Mouse (Mus musculus) WW6 (cell line): ENCODE measurements around the gene Chpf2.

Source experiments
- DNase-seq: peaks from one replicate; pipeline ENCODE4 v3.0.0-alpha.2; 2013; ENCODE audit warnings: low read depth, low spot score

The Chpf2 gene

DNA sequence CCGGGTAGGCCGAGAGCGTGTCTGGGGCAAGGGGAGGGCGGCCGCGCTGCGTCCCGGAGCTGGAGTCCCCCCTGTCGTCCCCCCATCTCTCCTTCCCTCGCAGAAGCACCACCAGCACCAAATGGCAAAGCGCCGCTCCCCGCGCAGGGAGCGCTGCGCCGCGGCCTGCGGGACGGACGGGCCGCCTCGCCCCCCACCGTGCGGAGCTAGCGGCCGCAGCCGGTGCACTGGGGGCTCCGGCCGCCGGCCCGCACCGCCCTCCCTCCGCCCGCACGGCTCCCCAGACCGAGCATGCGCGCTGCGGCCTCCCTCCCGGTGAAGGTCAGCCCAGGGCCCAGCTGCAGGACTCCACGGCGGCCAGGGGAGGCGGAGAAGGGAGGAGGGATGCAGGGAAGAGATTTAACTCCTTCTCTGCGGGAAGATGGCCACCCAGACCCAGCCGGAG, 18.1 kb downstream of the Chpf2 start:
- no peak for DNase-seq

DNA sequence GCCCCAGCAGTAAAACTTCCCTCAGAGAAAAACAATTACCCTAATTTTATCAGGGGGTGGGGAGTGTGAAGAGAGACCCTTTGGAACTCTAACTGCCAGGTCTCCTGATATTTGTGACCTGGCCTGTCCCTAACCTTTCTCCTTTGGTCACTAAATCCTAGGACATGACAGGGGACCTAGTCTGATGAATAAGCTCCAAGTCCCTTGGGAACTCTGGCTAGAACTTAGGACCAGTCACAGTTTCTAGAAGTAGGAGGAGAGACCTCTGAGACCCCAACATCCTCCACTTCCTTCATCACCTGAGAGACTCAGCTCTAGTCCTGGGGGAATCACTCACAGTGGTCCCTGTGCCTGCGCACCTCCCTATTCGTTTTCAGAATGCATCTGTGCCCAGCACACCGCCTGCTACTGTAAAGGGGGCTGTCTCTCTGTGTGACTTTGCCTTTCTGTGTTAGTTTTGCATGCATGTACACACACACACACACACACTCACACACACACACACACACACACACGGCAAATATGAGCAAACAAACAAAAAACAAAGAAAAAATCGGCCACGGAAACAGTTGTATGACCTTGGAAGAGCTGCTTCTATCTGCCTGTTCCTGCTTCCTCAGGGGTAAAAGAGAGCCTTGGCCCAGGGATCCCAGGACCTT, 18.9 kb downstream of the Chpf2 start:
- no peak for DNase-seq

DNA sequence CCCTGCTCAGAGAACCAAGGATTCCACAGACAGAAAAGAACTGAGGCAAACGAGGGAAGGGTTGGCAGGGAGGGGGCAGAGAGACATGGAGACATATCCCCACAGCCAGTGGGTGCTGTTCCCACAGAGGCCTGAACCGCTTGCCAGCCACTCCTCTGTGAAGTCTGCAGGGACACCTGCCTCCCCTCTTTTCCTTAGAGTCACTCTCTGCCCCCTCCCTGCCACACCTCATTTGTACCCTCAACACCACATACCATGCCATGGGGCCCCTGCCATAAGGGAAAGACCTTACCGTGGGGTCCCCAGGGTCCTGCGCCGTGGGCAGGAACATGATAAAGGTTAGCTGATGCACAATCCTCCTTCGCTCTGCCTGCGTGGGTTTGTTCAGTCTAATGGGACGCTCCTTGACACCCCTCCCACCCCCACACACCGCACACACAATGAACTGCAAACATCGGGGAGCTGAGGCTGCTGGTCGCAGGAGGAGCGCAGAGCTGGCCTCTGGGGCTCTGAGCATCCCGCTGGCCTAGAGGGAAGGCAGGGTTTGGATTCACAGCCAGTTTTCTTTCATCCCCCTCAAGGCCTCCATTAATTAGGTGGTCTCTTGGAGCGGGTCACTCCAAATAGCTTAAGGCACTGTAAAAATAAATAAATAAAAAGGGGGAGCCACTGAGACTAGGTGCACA, 19.6 kb downstream of the Chpf2 start:
- DNase-seq: no peak

DNA sequence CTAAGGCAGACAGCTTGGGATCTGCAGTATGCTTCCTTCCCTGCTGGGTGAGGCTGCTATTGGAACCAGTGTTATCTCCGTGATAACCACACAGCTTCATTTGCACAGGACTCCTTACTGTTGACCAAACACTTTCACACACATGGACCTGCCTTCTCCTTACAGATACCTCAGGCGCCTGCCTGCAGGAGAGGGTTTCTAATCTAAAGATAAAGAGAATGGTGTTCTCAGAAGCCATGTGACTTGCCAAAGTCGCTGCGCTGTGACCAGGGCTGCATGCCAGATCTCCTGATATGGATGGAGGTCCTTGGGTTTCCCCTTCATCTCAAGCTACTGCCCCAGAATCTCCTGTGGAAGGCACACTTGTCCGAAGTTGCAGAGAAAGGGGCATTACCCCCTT, 22.8 kb downstream of the Chpf2 start:
- no peak for DNase-seq

DNA sequence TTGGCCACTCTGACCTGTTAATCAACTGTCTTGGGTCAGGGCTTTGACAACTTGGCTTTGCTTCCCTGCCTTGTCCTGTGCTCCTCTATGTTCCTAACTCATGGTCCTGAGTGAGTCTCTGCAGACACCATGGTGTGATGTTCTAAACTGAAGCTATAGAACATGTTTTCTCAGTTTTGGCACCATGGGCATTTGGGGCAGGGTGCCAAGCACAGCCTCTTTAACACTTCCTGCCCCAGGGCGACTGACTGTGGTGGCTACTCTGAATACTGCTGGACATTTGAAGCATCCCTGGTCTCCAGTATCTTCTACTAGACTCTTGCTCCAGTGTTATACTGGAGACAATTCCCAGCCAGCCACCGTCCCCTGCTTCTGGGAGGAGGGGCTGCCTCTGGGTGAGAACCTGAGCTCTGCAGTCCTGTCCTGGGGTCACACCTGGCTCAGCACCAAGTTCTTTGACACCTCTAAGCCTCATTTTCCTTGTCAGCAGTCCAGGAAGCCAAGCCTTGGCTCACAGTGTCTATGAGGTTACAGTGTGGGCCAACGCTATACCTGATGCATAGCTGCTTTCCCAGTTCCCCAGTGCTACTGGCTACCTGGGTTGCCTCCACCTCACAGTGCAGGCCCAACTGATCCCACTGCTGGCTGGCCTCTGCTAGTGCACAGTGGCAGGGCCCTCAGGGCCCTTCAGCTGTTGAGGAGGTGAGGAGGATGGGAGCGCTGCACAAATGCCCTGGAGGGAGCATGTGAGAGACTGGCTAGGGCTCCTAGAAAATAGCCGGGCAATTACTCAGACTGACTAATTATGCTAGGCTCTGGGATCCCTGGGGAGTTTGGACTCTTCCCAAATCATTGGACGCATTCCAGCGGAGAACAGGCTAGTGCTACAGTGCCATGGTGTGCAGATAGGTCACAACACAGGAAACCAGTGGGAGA, 25.1 kb downstream of the Chpf2 start:
- no peak for DNase-seq

DNA sequence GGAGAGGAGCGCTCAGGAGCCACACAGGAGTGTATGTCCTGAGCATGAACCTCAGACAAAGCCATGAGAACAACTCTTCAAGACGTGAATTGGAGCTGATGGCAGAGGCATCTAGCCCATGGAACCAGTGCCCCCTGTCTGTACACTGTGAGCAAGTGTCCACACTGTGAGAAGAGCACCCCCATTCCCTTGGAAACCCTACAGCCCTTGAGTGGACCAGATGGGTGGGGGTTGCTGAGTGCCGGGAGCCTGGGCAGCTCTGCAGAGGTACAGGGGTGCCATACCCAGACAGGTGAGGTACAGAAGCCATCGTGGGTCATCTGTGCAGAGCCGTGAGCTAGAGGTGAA, 25.7 kb downstream of the Chpf2 start:
- DNase-seq: no peak

DNA sequence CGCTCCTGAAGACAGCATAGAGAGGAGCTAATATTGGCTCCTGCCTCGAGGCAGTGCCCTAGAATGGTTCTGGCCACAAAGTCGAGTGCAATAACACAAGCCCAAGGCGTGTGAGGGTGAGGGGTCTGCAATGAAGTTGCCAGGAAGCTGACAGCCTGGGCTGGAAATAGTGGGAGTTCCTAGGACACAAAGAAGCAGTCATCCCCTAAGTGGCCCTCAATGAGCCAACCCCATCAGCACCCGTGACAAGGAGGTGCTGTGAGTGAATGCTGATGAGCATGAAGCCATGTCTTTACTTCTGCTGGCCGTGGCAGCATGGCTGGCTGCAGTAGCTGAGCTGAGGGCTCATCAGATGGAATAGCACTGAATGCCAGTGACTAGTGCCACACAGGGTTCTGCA, 28.6 kb downstream of the Chpf2 start:
- no peak for DNase-seq

DNA sequence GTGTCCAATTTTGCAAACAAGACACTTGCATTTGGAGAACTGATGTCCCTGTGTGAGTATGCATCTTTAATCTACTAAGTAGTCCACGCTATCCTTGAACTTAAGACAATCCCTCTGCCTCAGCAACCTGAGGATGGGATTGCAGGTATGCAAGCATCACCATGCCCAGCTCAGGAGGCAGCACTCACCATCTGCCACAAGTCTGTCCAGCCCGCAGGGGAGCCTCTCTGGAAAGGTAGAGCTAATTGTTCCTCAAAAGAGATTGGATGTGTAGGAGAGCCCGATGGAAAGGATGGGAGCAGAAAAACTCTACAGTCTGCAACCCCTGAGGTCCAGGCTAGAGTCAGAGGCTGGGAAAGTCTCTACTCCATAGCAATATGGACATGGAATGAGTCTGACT, 32.4 kb downstream of the Chpf2 start:
- no peak for DNase-seq

DNA sequence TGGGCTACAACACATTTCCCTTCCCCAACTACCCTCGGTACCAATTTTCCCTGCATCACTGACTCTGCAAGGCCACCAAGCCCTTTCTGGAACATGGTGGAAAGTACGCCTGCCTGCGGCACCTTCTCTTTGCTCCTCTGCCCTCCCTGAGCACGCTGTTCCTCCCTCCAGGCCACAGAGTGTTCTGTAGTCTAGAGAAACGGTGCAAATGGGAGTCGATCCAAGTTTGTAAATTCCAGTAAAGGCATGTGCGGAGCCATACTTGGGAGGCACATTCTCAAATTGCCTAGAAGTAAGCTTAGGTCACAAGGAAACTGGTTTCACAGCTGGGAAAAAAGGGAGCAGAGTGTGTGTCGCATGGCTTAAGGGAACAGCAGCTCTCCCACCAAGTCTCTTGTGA, 33.6 kb downstream of the Chpf2 start:
- no peak for DNase-seq

DNA sequence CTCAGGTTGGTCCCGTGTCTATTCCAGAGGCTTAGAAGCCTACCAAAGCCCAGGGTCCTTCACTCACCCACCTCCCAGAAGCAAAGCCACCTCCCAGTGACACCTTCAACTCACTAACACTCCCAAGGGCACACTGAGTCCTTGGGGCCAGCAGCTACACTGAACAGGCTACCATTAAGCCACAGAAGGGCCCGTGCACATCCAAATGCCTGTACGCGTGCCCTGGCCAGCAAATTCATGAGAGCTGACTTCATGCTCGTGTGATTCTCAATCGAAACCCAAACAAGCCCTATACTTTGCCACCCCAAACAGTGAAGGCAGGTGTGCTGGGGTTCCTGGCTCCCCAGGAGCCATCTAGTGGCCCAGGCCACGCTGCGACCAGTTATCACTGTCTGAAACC, 34.1 kb downstream of the Chpf2 start:
- DNase-seq: no peak

DNA sequence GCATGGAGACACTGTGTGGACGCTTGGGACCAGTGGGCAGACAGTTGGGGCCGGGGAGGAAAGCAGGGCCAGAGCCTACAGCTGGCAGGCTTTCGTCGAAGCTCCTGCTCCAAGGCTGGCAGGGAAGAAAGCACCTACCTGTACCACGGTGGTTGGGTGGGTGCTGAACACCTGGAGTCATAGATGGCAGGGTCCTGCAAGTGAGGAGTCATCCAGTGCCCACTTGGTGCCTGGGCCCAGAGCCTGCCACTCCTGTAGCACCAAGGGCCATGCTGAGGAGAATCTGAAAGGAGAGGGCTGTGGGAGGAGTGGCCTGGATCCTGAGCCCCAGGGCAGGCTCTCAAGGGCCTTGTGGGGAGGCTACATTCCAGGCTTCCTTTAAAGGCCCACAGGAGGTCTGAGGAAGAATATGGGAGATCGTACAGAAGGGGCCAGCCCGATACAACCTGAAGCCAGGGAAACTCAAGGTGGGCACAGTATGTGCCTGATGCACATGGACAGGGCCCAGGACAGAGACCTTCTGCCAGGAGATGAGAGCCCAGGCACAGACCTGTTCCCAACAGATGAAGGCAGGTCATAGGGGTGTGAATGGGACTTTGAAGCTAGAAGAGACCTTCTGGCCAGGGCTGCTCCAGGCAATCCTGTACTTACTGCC, 36.0 kb downstream of the Chpf2 start:
- no peak for DNase-seq

DNA sequence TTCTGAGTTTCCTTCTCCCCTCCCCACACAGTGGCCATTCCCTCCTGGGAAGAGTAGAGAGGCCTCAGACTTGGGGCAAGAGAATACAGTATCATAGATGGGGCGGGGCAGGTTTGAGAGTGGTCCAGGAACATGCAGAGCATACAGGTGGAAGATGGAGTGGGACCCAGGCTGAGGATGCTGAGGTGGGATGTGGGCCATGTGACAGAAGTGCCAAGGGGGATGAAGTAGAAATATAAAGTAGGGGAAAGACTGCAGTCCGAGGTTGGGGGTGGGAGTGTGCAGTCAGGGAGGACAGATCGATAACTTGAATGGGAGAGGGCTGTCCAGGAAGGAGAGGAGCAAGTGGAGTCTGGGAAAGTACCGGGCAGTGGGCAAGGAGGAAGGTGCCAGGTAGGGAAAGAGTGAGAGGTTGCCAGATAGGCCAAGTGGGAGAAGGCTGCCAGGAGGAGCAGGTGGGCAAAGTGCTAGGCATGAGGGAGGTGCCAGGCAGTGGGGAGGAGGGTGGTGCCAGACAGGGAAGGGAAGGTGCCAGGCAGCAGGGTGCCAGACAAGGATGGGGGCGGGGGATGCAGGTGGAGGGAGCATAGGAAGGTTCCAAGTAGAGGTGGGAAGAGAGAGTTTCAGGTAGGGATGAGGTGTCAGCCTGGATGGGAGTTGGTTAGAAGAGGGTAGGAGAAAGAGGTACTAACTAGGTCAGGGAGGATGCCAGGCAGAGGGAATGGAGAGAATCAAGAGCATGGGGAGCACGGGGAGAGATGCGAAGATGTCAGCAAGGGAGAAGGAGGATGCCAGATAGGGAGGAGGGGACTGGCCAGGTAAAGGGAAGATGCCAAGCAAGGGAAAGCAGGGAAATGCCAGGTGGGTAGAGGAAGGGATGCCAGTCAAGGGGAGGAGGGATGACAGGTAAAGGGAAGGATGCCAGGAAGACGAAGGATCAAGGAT, 36.8 kb downstream of the Chpf2 start:
- DNase-seq: no peak

DNA sequence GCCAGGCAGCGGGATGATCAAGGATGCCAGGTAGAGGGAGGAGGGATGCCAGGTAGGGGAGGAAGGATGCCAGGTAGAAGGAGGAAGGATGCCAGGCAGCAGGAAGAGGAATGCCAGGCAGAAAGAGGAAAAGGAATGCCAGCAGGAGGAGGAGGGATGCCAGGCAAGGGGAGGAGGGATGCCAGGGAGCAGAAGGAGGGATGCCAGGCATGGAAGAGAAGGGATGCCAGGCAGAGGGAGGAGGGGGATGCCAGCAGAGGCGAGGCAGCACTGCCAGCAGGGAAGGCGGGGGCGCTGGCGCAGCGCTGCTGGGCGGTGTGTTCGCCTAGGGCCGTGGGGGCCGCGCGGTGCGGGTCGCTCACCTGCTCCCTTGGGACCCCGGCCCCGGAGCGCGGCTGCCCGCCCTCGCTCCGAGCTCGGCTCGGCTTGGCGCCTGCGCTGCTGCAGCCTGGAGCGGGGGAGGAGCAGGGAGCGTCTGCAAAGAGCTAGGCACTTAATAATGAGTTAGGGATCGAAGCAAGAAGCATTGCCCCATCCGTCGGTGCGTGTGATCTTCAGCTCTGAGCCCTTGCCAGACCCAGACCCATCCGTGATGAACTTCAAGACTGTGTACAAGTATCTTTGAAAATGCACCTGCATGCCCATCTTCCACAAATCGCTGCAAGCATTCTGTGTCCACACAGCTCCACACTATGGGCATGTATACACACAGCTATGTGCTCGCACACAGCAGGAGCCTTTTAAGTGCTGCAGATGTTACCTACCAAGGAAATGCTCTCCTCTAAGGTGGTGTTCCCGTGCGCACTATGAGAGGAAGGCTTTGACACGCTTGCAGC, 37.7 kb downstream of the Chpf2 start, which contains the start of gene Smarcd3:
Smarcd3 (minus strand) TSS at position 426 of the 836 bp plus-strand sequence.
- no peak for DNase-seq

DNA sequence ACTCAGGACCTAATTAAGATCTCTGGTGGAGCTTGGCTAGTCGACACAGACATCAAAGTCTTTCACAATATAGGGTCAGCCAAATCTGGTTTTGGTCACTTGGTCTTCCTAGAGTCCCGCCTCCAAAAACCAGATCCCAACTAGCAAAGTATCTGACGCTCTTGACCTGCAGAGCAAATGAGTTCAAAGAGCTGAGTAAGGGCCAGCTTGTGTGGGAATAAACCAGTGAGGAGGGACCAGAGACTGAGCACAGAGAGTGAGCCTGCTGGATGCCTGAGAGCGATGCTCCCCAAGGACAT, 38.2 kb downstream of the Chpf2 start:
- DNase-seq: no peak

DNA sequence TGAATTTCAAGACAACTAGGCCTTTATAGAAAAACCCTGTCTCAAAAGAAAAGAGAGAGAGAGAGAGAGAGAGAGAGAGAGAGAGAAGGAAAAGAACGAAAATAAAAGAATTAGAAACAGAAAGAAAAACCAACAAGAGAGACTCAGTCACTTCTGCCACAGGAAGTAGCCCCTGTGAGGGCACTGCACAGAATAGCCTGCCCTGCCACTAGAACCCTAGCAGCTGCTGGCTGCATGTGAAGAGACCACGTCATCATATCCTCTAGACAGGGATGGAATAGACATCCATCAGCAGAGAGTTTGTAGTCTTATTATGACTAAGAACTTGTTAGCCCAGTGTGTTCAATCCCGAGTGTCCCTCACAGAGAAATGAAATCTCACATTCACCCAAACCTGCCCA, 43.2 kb downstream of the Chpf2 start:
- no peak for DNase-seq

DNA sequence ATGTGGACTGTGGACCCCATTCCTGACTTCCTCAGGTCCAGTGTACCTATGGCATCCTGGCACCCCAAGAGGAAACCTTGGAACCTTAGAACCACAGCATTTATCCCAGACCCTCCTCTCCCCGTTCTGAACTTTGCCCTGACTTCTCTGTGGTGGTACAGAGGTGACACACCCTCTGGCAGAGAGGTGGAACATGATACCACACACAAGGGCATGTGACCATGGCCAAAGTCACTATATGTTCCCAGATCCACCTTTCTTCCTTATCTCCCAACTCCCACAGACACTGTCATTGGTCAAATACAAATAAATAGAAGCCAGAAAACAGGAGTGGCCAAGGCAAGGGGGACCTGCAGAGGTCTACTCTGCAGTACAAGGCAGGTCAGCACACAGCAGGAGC, 48.6 kb downstream of the Chpf2 start:
- DNase-seq: no peak

DNA sequence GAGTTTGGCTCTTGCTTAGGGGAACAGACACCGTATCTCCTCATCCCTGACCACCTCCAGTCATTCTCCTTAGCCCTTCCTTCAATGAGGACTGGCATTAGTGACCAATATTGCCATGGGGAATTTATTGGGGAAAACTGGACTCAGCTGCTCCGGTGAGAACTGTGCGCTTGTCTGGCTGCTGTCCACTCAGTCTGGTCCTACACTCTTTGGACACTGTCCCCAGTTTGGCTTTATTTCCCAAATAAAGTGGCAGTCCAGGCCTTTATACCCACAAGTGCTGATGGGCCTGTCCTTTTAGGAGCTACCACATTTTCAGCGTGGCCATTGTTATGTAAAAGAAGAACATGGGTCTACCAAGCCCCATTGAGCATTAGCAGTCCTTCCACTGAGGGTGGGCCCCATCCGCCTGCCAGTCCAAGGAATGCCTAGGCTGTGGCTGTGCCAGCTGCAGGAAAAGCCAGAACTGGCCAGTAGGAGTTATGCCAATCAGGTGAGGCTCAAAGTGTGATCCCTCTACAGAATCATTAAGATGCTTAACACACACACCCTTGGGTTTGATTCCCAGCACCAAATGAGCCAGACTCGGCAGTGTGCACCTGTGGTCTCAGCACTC, 49.1 kb downstream of the Chpf2 start:
- no peak for DNase-seq

DNA sequence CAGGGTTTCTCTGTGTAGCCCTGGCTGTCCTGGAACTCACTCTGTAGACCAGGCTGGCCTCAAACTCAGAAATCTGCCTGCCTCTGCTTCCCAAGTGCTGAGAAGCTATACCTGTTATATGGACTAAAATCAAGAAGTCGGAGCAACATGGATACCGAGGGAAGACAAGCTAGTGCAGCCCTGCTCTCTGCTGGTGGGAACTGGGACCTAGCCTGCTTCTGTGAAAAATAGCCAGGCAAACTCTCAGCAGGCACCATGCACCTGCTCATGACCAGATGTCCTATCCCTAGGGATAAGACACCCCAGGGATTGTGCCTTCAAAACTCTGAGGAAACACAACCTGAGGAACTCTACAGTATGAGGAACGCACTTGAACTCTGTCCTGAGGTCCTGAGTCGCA, 50.4 kb downstream of the Chpf2 start:
- no peak for DNase-seq

DNA sequence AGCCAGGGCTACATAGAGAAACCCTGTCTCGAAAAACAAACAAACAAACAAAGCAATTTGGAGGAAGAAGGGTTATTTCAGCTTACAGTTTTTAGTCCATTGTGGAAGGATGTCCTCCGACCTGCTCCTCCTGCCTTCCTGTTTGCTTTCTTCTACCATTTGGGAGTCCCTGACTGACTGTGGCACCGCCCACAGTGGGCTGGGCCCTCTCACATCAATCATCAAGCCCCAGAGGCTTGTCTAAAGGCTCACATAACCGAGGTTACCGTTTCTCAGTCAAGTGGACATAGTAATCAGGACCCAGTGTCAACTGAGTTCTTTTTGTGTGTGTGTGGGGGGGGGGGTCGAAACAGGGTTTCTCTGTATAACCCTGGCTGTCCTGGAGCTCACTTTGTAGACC, 51.6 kb downstream of the Chpf2 start:
- DNase-seq: no peak

DNA sequence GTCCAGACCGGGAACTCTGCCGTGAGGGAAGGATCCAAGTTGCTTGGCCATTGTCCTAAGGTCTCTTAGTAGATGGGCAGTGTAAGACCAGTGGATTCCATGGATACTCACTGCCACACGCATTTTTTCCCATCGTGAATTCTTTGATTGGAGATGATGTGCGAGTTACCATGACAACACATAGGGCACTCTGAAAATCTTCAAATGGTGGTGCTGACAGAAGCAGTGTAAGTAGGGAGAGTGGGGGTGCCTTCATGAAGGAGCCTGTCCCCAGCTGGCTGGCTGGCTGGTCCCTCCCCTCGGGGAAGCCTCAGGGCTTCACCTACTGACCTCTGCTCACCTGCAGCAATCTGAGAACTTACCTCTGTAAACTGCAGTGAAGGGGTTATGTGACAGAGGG, 52.5 kb downstream of the Chpf2 start:
- no peak for DNase-seq
